Mouse (Mus musculus): ENCODE measurements around the gene Cyp26c1.

Cyp26c1 gene

GRCm38 (mm10) chr19:37685281-37685680 is at the start of gene Cyp26c1:
TSS of gene Cyp26c1 (plus strand) at chr19:37685581.
- in situ Hi-C loops (cut with MboI, MseI) = no loop called here

GRCm38 (mm10) chr19:37647994-37648393 is 37.4 kb upstream of the Cyp26c1 start:
- in situ Hi-C loops (cut with MboI, MseI) = no loop called here

- in situ Hi-C loops (cut with MboI, MseI) = no loop called here
Observed at GRCm38 (mm10) chr19:37650526-37650925, 34.9 kb upstream of the Cyp26c1 start.

- in situ Hi-C loops (cut with MboI, MseI) = no loop called here
Observed at GRCm38 (mm10) chr19:37654012-37654411, 31.4 kb upstream of the Cyp26c1 start.

GRCm38 (mm10) chr19:37656441-37656840 is 28.9 kb upstream of the Cyp26c1 start:
- in situ Hi-C loops (cut with MboI, MseI) = no loop called here

- in situ Hi-C loops (cut with MboI, MseI) = no loop called here
Observed at GRCm38 (mm10) chr19:37665256-37665655, 20.1 kb upstream of the Cyp26c1 start.

- in situ Hi-C loops (cut with MboI, MseI) = no loop called here
Observed at GRCm38 (mm10) chr19:37667855-37668594, 17.4 kb upstream of the Cyp26c1 start.

GRCm38 (mm10) chr19:37668657-37669056 is 16.7 kb upstream of the Cyp26c1 start:
- in situ Hi-C loops (cut with MboI, MseI) = no loop called here

GRCm38 (mm10) chr19:37669486-37669885 is 15.9 kb upstream of the Cyp26c1 start:
- in situ Hi-C loops (cut with MboI, MseI) = no loop called here

- in situ Hi-C loops (cut with MboI, MseI) = no loop called here
Observed at GRCm38 (mm10) chr19:37673393-37673792, 12.0 kb upstream of the Cyp26c1 start.

GRCm38 (mm10) chr19:37686347-37686746 is 966 bp downstream of the Cyp26c1 start:
- in situ Hi-C loops (cut with MboI, MseI) = no loop called here

- in situ Hi-C loops (cut with MboI, MseI) = no loop called here
Observed at GRCm38 (mm10) chr19:37686941-37687850, 1.8 kb downstream of the Cyp26c1 start.

- in situ Hi-C loops (cut with MboI, MseI) = no loop called here
Observed at GRCm38 (mm10) chr19:37689478-37689877, 4.1 kb downstream of the Cyp26c1 start.

GRCm38 (mm10) chr19:37690716-37691115 is 5.3 kb downstream of the Cyp26c1 start:
- in situ Hi-C loops (cut with MboI, MseI) = no loop called here

GRCm38 (mm10) chr19:37692879-37693278 is 7.5 kb downstream of the Cyp26c1 start:
- in situ Hi-C loops (cut with MboI, MseI) = no loop called here

GRCm38 (mm10) chr19:37695146-37695545 is 9.8 kb downstream of the Cyp26c1 start:
- in situ Hi-C loops (cut with MboI, MseI) = no loop called here

GRCm38 (mm10) chr19:37695762-37696602 is 10.6 kb downstream of the Cyp26c1 start:
- in situ Hi-C loops (cut with MboI, MseI) = no loop called here

GRCm38 (mm10) chr19:37696603-37697334 is 11.4 kb downstream of the Cyp26c1 start:
- in situ Hi-C loops (cut with MboI, MseI) = no loop called here

- in situ Hi-C loops (cut with MboI, MseI) = no loop called here
Observed at GRCm38 (mm10) chr19:37697335-37697636, 11.9 kb downstream of the Cyp26c1 start.

- in situ Hi-C loops (cut with MboI, MseI) = no loop called here
Observed at GRCm38 (mm10) chr19:37697651-37698272, 12.4 kb downstream of the Cyp26c1 start, which contains the start of gene Cyp26a1. TSS of gene Cyp26a1 (plus strand) at chr19:37697798.

All from regulatory T cell (primary cell).